9 mouse cellular contexts compared by ENCODE assay signal in the genomic region with DNA sequence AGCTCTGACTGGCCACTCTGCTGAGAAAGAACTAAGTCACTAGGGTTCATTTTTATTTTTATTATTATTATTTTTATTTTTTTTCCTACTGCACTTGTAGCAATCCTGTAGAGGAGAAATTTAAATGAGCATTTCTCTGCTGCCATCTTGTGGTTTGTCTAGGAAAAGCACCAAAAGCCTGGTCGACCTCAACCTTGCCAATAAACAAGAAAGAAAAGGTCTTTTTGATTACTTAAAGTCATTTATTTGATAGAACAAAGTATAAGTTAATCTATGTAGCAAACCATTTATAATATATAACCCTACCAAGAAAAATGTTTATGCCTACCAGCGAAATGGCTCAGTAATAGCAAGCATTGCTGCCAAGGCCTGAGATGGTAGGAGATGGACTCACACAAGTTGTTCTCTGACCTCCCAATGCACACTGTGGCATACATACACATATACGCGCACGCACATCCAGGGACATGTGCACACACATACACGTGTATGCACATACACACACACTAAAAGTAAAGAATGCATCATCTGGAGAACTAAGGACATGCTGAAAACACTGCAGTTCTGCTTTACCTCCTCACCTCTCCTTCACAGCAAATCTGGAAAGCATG.
DNase-seq lines count a peak whose midpoint lies in the region; ATAC-seq and TF ChIP-seq lines count a peak whose summit lies in the region.
"Had no signal": no experiment of that assay in that cellular context is flagged by ENCODE, and none has a peak within 500 bp of the region (broad histone marks: within the 10 kb centered on the region; RNA-seq: fewer than 3 reads in every experiment).

No protein-coding gene starts in this region.

- DNase-seq in cerebellum, adult 11 months = peak; percentile 36
- peak; percentile 34 for DNase-seq in A20 (ENCODE audit: low read depth, low spot score)
- DNase-seq in cerebellum, adult 2 months = peak; percentile 44 to 51
- peak; percentile 18 to 40 for DNase-seq in frontal cortex, postnatal 25 days (ENCODE audit: low spot score in 2 of 2)
- peak; percentile 26 to 56 for DNase-seq in kidney, postnatal 4 days
- peak; percentile 47 for DNase-seq in telencephalon, adult 2 months (ENCODE audit: low read depth, low spot score)

- no peaks in the 10 kb centered on the region for H3K9me3 ChIP-seq in megakaryocyte, embryonic 14.5 days
- H3K9me3 ChIP-seq: stomach, embryonic 15.5 days had no signal

- H3K4me3 ChIP-seq in cerebellum, adult 2 months (replicated peaks; ENCODE audit: insufficient read depth, low read depth, low read length) = no peak overlapping the region
- peak overlapping the region; percentile 42 for H3K4me3 ChIP-seq in megakaryocyte, embryonic 14.5 days (replicated peaks)
- H3K4me3 ChIP-seq: stomach, embryonic 15.5 days had no signal

- 34% methylated on average over 6 of the region's 6 CpGs for WGBS in cerebellum, adult 2 months

- H3K27me3 ChIP-seq in cerebellum, adult 2 months (ENCODE audit: control insufficient read depth, insufficient read depth, low read length) = no peaks in the 10 kb centered on the region
- no peaks in the 10 kb centered on the region for H3K27me3 ChIP-seq in megakaryocyte, embryonic 14.5 days (replicated peaks)
- H3K27me3 ChIP-seq: stomach, embryonic 15.5 days had no signal

- TF ChIP-seq POLR2A in cerebellum, adult 2 months (IDR thresholded peaks at IDR 0.05; ENCODE audit: borderline replicate concordance, insufficient read depth, low read length) = no peak

- H3K4me1 ChIP-seq in cerebellum, adult 2 months (ENCODE audit: control insufficient read depth, insufficient read depth, low read length) = no peaks in the 10 kb centered on the region
- H3K4me1 ChIP-seq in megakaryocyte, embryonic 14.5 days = peaks cover 5% of the 10 kb centered on the region
- H3K4me1 ChIP-seq: stomach, embryonic 15.5 days had no signal

- no peak overlapping the region for H3K27ac ChIP-seq in cerebellum, adult 2 months (ENCODE audit: insufficient read depth, low read length)
- H3K27ac ChIP-seq: stomach, embryonic 15.5 days had no signal

- TF ChIP-seq CTCF in cerebellum, adult 2 months (IDR thresholded peaks at IDR 0.05; ENCODE audit: borderline replicate concordance, insufficient read depth, low read depth, low read length) = peak; percentile 25; the same call in 1 of the 2 replicates

- H3K36me3 ChIP-seq in megakaryocyte, embryonic 14.5 days (replicated peaks; ENCODE audit: low read length) = no peaks in the 10 kb centered on the region
- H3K36me3 ChIP-seq: stomach, embryonic 15.5 days had no signal

- no peak for ATAC-seq in cerebellum, adult (ENCODE audit: insufficient number of reproducible peaks, low FRiP score, low TSS enrichment)
